Mouse (Mus musculus) midbrain, postnatal 0 days (tissue): ENCODE results near the gene Arhgap44. TPM values are rescaled to one million over a fixed set of nuclear protein-coding genes. Genes with fewer than 3 reads are reported as not detected.

Experiments
- ATAC-seq: fragments of 200-750 bp; cut with Nextera tagmentation; 2 replicates; pipeline ENCODE4 v1.8.0; 2017; ENCODE audit warnings: moderate number of reproducible peaks, mild to moderate bottlenecking, moderate TSS enrichment, moderate library complexity; ENCODE audit not compliant: low FRiP score
- DNase-seq: peaks from one replicate; pipeline ENCODE4 v3.0.0-alpha.2; 2015; ENCODE audit warnings: low spot score
- H3K27ac ChIP-seq: fragments of 300-500 bp; sonication (generic); 2 replicates; pipeline ENCODE4 v1.5.1; 2014; ENCODE audit warnings: low read depth, mild to moderate bottlenecking, low read length, mixed read lengths
- H3K27me3 ChIP-seq: fragments of 300-500 bp; sonication (generic); 2 replicates; pipeline ENCODE4 v1.6.1; 2014; ENCODE audit warnings: low read length, control low read depth, mixed read lengths; ENCODE audit not compliant: insufficient read depth
- H3K36me3 ChIP-seq: fragments of 300-500 bp; sonication (generic); 2 replicates; pipeline ENCODE4 v1.6.1; 2014; ENCODE audit warnings: low read length, control low read depth, mixed read lengths; ENCODE audit not compliant: insufficient read depth
- H3K4me1 ChIP-seq: fragments of 300-500 bp; sonication (generic); 2 replicates; pipeline ENCODE4 v1.6.1; 2014; ENCODE audit warnings: mild to moderate bottlenecking, control low read depth, antibody characterized with exemption, low read length, mixed read lengths; ENCODE audit not compliant: insufficient read depth
- H3K4me2 ChIP-seq: fragments of 300-500 bp; sonication (generic); 2 replicates; pipeline ENCODE4 v1.6.1; 2014; ENCODE audit warnings: low read depth, mild to moderate bottlenecking, low read length, mixed read lengths; ENCODE audit not compliant: poor library complexity, severe bottlenecking
- H3K4me3 ChIP-seq: fragments of 300-500 bp; sonication (generic); 2 replicates; pipeline ENCODE4 v1.5.1; 2014; ENCODE audit warnings: low read depth, mild to moderate bottlenecking, low read length, moderate library complexity
- H3K9ac ChIP-seq: fragments of 300-500 bp; sonication (generic); replicated peaks from 2 replicates; pipeline ENCODE4 v1.6.1; 2014; ENCODE audit warnings: mild to moderate bottlenecking, low read length, moderate library complexity, mixed read lengths; ENCODE audit not compliant: poor library complexity, severe bottlenecking
- H3K9me3 ChIP-seq: fragments of 300-500 bp; sonication (generic); 2 replicates; pipeline ENCODE4 v1.6.1; 2016; ENCODE audit warnings: low read length, control low read depth
- CTCF ChIP-seq: IDR thresholded peaks from 2 replicates; pipeline ENCODE4 v1.5.1; 2016; ENCODE audit warnings: antibody characterized with exemption, mild to moderate bottlenecking
- WGBS: fragments of 180-500 bp; shearing (Covaris S2); extraction: QIAGEN DNeasy Blood & Tissue Kit; methylation state at CpG from one replicate; pipeline ENCODE4 v1.1.7; 2014; 5-methylcytosine and 5-hydroxymethylcytosine counted together
- polyA plus RNA-seq: library from polyadenylated mRNA; unstranded; fragments of >200 nt; fragmentation: Nextera tagmentation; extraction: Ambion mirVana; gene quantifications from 2 replicates; pipeline ENCODE4 v1.2.1, GENCODE M21; 2015
- total RNA-seq: library from RNA; depleted of rRNA; stranded (reverse); fragments of >200 nt; gene quantifications from 2 replicates; pipeline ENCODE4 v1.2.3, GENCODE M21; 2014

The Arhgap44 gene
- total and polyA plus RNA-seq, 2 experiments from 2014 or later: 20.8 to 39.4 TPM

DNA sequence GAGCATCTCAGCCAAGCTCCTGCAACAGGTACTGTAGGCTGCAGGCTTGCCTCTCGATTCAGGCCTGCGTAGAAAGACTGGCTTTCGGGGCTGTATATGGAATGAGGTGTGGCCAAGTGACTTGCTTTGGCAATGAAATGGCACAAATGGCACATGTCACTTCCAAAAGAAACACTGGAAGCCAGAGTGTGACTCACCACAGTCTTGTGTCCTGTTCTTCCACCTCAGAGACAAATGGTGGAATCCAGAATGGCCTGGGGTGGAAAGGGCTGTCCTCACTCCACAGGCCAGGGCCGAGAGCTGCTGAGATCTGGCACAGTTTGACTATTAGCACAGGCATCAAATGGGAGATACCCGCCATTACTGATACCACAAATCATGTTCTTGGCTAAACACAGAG is 9.8 kb downstream of the Arhgap44 start:
- ATAC-seq: no peak
- no peak overlapping the region for H3K4me3 ChIP-seq
- H3K9me3 ChIP-seq: no peaks in the 10 kb centered on the region
- WGBS: 91% methylated on average over 5 of the region's 5 CpGs
- TF ChIP-seq CTCF: no peak
- DNase-seq: no peak
- no peak overlapping the region for H3K9ac ChIP-seq
- H3K4me1 ChIP-seq: no peaks in the 10 kb centered on the region
- H3K27me3 ChIP-seq: no peaks in the 10 kb centered on the region
- no peaks in the 10 kb centered on the region for H3K36me3 ChIP-seq
- no peak overlapping the region for H3K27ac ChIP-seq
- no peak overlapping the region for H3K4me2 ChIP-seq

GRCm38 (mm10) chr11:65148441-65148840 is 14.3 kb downstream of the Arhgap44 start:
- 87% methylated on average over 7 of the region's 7 CpGs for WGBS
- ATAC-seq (no peak), DNase-seq (no peak)
- Histone ChIP-seq H3K9me3 (no peaks in the 10 kb centered on the region), H3K4me1 (no peaks in the 10 kb centered on the region), H3K9ac (no peak overlapping the region), H3K4me2 (no peak overlapping the region), H3K27ac (no peak overlapping the region), H3K4me3 (no peak overlapping the region), H3K36me3 (no peaks in the 10 kb centered on the region), H3K27me3 (no peaks in the 10 kb centered on the region)
- TF ChIP-seq CTCF: no peak

- Histone ChIP-seq H3K4me3 (no peak overlapping the region), H3K27me3 (no peaks in the 10 kb centered on the region), H3K4me1 (no peaks in the 10 kb centered on the region), H3K4me2 (no peak overlapping the region), H3K9me3 (no peaks in the 10 kb centered on the region), H3K36me3 (no peaks in the 10 kb centered on the region), H3K9ac (no peak overlapping the region), H3K27ac (no peak overlapping the region)
- ATAC-seq (no peak), DNase-seq (no peak)
- TF ChIP-seq CTCF: no peak
- 80% methylated on average over 4 of the region's 4 CpGs for WGBS
Measured at GRCm38 (mm10) chr11:65142838-65143417, 19.8 kb downstream of the Arhgap44 start.

DNA sequence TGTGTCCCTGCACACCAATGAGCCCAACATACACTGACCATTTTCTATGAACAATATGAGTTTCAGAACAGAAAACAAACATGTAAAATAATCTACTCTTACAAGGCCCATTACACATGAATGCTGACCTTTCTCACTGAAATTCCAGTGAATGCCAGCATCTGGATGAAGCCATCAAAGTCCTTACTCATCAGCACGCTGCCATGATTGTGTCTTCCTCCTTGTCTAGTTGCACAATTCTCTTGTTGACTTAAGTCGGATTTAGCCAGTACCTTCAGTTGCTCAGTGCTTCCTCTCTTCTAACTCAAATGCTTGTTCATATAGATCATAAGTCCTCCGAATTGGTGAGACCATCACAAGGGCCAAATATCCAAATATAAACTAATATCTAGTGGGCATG is 23.7 kb downstream of the Arhgap44 start:
- H3K4me2 ChIP-seq: no peak overlapping the region
- H3K27me3 ChIP-seq: no peaks in the 10 kb centered on the region
- no peaks in the 10 kb centered on the region for H3K9me3 ChIP-seq
- H3K4me3 ChIP-seq: no peak overlapping the region
- no peak overlapping the region for H3K27ac ChIP-seq
- no peaks in the 10 kb centered on the region for H3K4me1 ChIP-seq
- 92% methylated on average over 3 of the region's 3 CpGs for WGBS
- TF ChIP-seq CTCF: no peak
- no peak overlapping the region for H3K9ac ChIP-seq
- ATAC-seq (no peak), DNase-seq (no peak)
- H3K36me3 ChIP-seq: no peaks in the 10 kb centered on the region

- H3K9me3 ChIP-seq: no peaks in the 10 kb centered on the region
- H3K27me3 ChIP-seq: no peaks in the 10 kb centered on the region
- no peak for TF ChIP-seq CTCF
- H3K36me3 ChIP-seq: no peaks in the 10 kb centered on the region
- no peak overlapping the region for H3K27ac ChIP-seq
- no peaks in the 10 kb centered on the region for H3K4me1 ChIP-seq
- H3K4me2 ChIP-seq: no peak overlapping the region
- H3K4me3 ChIP-seq: no peak overlapping the region
- ATAC-seq: no peak
- no peak for DNase-seq
- no peak overlapping the region for H3K9ac ChIP-seq
- WGBS: 71% methylated on average over 2 of the region's 2 CpGs
Measured at GRCm38 (mm10) chr11:65137145-65137652, 25.6 kb downstream of the Arhgap44 start.

DNA sequence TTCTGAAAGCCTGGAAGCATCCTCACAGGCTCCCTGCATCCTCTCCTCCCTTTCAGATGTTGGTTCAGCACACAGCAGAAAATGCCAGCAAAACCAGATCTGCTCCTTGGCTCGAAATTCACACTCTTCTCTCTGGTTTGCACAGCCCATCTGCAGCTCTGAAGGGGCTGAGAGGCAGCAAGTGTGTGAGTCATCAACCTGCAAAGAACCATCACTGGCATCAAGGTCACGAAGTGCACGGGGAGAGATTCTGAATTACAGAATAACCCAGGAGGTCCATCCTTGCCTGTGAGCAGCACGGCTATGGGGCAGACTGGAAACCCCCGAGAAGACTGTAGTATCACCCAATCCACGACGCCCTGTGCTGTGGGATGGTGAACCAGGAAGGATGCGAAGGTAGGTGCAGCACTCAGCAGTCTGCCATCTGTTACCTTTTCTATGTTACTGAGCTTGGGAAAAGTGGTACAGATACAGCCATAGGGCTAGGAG is 27.5 kb downstream of the Arhgap44 start:
- ATAC-seq (no peak), DNase-seq (no peak)
- Histone ChIP-seq H3K9me3 (no peaks in the 10 kb centered on the region), H3K36me3 (no peaks in the 10 kb centered on the region), H3K4me1 (no peaks in the 10 kb centered on the region), H3K27me3 (no peaks in the 10 kb centered on the region), H3K9ac (no peak overlapping the region), H3K4me2 (no peak overlapping the region), H3K4me3 (no peak overlapping the region), H3K27ac (no peak overlapping the region)
- no peak for TF ChIP-seq CTCF
- 85% methylated on average over 8 of the region's 8 CpGs for WGBS
